ENCODE assay signal across 8 mouse cellular contexts in genomic region chr8:13411597-13411996, GRCm38 (mm10). TPM values are rescaled to one million over a fixed set of nuclear protein-coding genes. Genes with fewer than 3 reads are reported as not detected.
DNase-seq lines count a peak whose midpoint lies in the region; ATAC-seq lines count a peak whose summit lies in the region.

No protein-coding gene starts in this region.

- ATAC-seq in cerebellum, adult (ENCODE audit: insufficient number of reproducible peaks, low FRiP score, low TSS enrichment): no peak

- peak; percentile 36 for DNase-seq in cerebellum, adult 11 months
- DNase-seq in R1 (ENCODE audit: low read depth, low spot score): peak; percentile 78
- DNase-seq in cerebellum, postnatal 25 days: peak; percentile 74 to 83
- DNase-seq in gastrocnemius, postnatal 4 days (ENCODE audit: low spot score in 2 of 2): peak; percentile 54 to 57
- DNase-seq in layer of hippocampus, adult 8-10 months (ENCODE audit: low spot score in 2 of 2): peak; percentile 49 to 74
- peak; percentile 57 for DNase-seq in lung, postnatal 25 days (ENCODE audit: low spot score)
- peak; percentile 68 for DNase-seq in skeletal muscle tissue, adult 2 months (ENCODE audit: low read depth, low spot score)

RNA-seq across cellular contexts. Expression of gene Grk1, which starts 6.7 kb away (rescaled TPM):
- total RNA-seq in gastrocnemius, postnatal 4 days (2021): not detected
- total RNA-seq in layer of hippocampus, adult 8-10 months (2022): not detected

RNA-seq across cellular contexts. Expression of gene Atp4b, which starts 15.0 kb away (rescaled TPM):
- total RNA-seq in gastrocnemius, postnatal 4 days (2021): not detected
- total RNA-seq in layer of hippocampus, adult 8-10 months (2022): not detected

RNA-seq across cellular contexts. Expression of gene Tmem255b, which starts 23.4 kb away (rescaled TPM):
- total RNA-seq in gastrocnemius, postnatal 4 days (2021): 1 to 10 TPM; 3.0 to 5.5 TPM
- 1 to 10 TPM; 4.9 to 6.8 (median 6.1) TPM for total RNA-seq in layer of hippocampus, adult 8-10 months (2022)
